Mouse (Mus musculus): ENCODE measurements around the gene Nxpe3. TPM values are rescaled to one million over a fixed set of nuclear protein-coding genes. Genes with fewer than 3 reads are reported as not detected.

The Nxpe3 gene
- 0.58 and 0.95 TPM in 2 replicates for polyA plus RNA-seq (2016; fragmentation: Nextera tagmentation; extraction: Ambion mirVana)

- peak within 1 kb of the TSS; percentile 89 for H3K27ac ChIP-seq
- under 1% methylated on average over 69 of the region's 74 CpGs for WGBS
These were observed at the start of gene Nxpe3 for GRCm38 (mm10) chr16:55894893-55895650. Gene Nxpe3 (minus strand): TSS chr16:55895285.

GRCm38 (mm10) chr16:55940781-55941180 is 45.7 kb upstream of the Nxpe3 start:
- Histone ChIP-seq H3K9me3 (no peaks in the 10 kb centered on the region), H3K4me3 (no peak overlapping the region), H3K4me1 (no peaks in the 10 kb centered on the region), H3K36me3 (no peaks in the 10 kb centered on the region), H3K27me3 (ENCODE audit: insufficient read depth, poor library complexity, severe bottlenecking) (no peaks in the 10 kb centered on the region), H3K27ac (no peak overlapping the region)
- DNase-seq (ENCODE audit: low spot score): no peak
- WGBS: 86% methylated on average over 4 of the region's 4 CpGs

More at GRCm38 (mm10) chr16:55894893-55895650, at the start of gene Nxpe3:
- Histone ChIP-seq H3K36me3 (peaks cover 4% of the 10 kb centered on the region; the same call in 1 of the 2 replicates), H3K4me3 (peak within 1 kb of the TSS; percentile 83), H3K27me3 (ENCODE audit: insufficient read depth, poor library complexity, severe bottlenecking) (no peaks in the 10 kb centered on the region), H3K4me1 (peaks cover 31% of the 10 kb centered on the region), H3K9me3 (no peaks in the 10 kb centered on the region)
- DNase-seq (ENCODE audit: low spot score): peak; percentile 96

- Histone ChIP-seq H3K27ac (no peak overlapping the region), H3K9me3 (no peaks in the 10 kb centered on the region), H3K4me1 (no peaks in the 10 kb centered on the region), H3K4me3 (no peak overlapping the region), H3K36me3 (no peaks in the 10 kb centered on the region), H3K27me3 (ENCODE audit: insufficient read depth, poor library complexity, severe bottlenecking) (no peaks in the 10 kb centered on the region)
- WGBS: 86% methylated on average over 6 of the region's 6 CpGs
- no peak for DNase-seq (ENCODE audit: low spot score)
These were observed 44.6 kb upstream of the Nxpe3 start for GRCm38 (mm10) chr16:55939703-55940102.

GRCm38 (mm10) chr16:55938761-55939160 is 43.7 kb upstream of the Nxpe3 start:
- H3K4me1 ChIP-seq: no peaks in the 10 kb centered on the region
- H3K27ac ChIP-seq: no peak overlapping the region
- H3K36me3 ChIP-seq: no peaks in the 10 kb centered on the region
- H3K27me3 ChIP-seq (ENCODE audit: insufficient read depth, poor library complexity, severe bottlenecking): no peaks in the 10 kb centered on the region
- WGBS: 84% methylated on average over 4 of the region's 4 CpGs
- H3K4me3 ChIP-seq: no peak overlapping the region
- DNase-seq (ENCODE audit: low spot score): no peak
- H3K9me3 ChIP-seq: no peaks in the 10 kb centered on the region

GRCm38 (mm10) chr16:55934453-55935037 is 39.5 kb upstream of the Nxpe3 start, which contains the start of gene Cep97:
Gene Cep97 (minus strand): TSS chr16:55934855.
- 0 out of 2 replicates have a peak, but pooled peaks cover 5% of the 10 kb centered on the region for H3K36me3 ChIP-seq
- no peaks in the 10 kb centered on the region for H3K9me3 ChIP-seq
- WGBS: under 1% methylated on average over 24 of the region's 24 CpGs
- 0 out of 2 replicates have a peak, but pooled peaks cover 3% of the 10 kb centered on the region for H3K4me1 ChIP-seq
- peak; percentile 98 for DNase-seq (ENCODE audit: low spot score)
- H3K27ac ChIP-seq: peak within 1 kb of the TSS; percentile 90
- peak within 1 kb of the TSS; percentile 83 for H3K4me3 ChIP-seq
- no peaks in the 10 kb centered on the region for H3K27me3 ChIP-seq (ENCODE audit: insufficient read depth, poor library complexity, severe bottlenecking)

- Histone ChIP-seq H3K9me3 (no peaks in the 10 kb centered on the region), H3K27ac (peak overlapping the region; percentile 90), H3K27me3 (ENCODE audit: insufficient read depth, poor library complexity, severe bottlenecking) (no peaks in the 10 kb centered on the region), H3K4me3 (peak overlapping the region; percentile 83), H3K36me3 (peaks cover 12% of the 10 kb centered on the region; the same call in 1 of the 2 replicates), H3K4me1 (0 out of 2 replicates have a peak, but pooled peaks cover 3% of the 10 kb centered on the region)
- no peak for DNase-seq (ENCODE audit: low spot score)
- WGBS: under 1% methylated on average over 32 of the region's 32 CpGs
These were observed 38.7 kb upstream of the Nxpe3 start for GRCm38 (mm10) chr16:55933681-55934343.

GRCm38 (mm10) chr16:55924010-55924409 is 28.9 kb upstream of the Nxpe3 start:
- H3K9me3 ChIP-seq: no peaks in the 10 kb centered on the region
- H3K27me3 ChIP-seq (ENCODE audit: insufficient read depth, poor library complexity, severe bottlenecking): no peaks in the 10 kb centered on the region
- H3K27ac ChIP-seq: no peak overlapping the region
- H3K4me3 ChIP-seq: no peak overlapping the region
- H3K4me1 ChIP-seq: no peaks in the 10 kb centered on the region
- H3K36me3 ChIP-seq: peaks cover 77% of the 10 kb centered on the region
- 90% methylated on average over 4 of the region's 4 CpGs for WGBS
- DNase-seq (ENCODE audit: low spot score): no peak

- Histone ChIP-seq H3K27me3 (ENCODE audit: insufficient read depth, poor library complexity, severe bottlenecking) (no peaks in the 10 kb centered on the region), H3K4me3 (no peak overlapping the region), H3K4me1 (no peaks in the 10 kb centered on the region), H3K9me3 (no peaks in the 10 kb centered on the region), H3K27ac (no peak overlapping the region), H3K36me3 (peaks cover 80% of the 10 kb centered on the region)
- 88% methylated on average over 10 of the region's 10 CpGs for WGBS
- DNase-seq (ENCODE audit: low spot score): no peak
These were observed 27.0 kb upstream of the Nxpe3 start for GRCm38 (mm10) chr16:55922079-55922478.

- no peaks in the 10 kb centered on the region for H3K4me1 ChIP-seq
- H3K27me3 ChIP-seq (ENCODE audit: insufficient read depth, poor library complexity, severe bottlenecking): no peaks in the 10 kb centered on the region
- H3K9me3 ChIP-seq: no peaks in the 10 kb centered on the region
- H3K27ac ChIP-seq: no peak overlapping the region
- no peak overlapping the region for H3K4me3 ChIP-seq
- 92% methylated on average over 7 of the region's 7 CpGs for WGBS
- peak; percentile 42 for DNase-seq (ENCODE audit: low spot score)
- peaks cover 77% of the 10 kb centered on the region for H3K36me3 ChIP-seq
These were observed 19.6 kb upstream of the Nxpe3 start for GRCm38 (mm10) chr16:55914716-55915115.

GRCm38 (mm10) chr16:55910208-55910793 is 15.2 kb upstream of the Nxpe3 start:
- Histone ChIP-seq H3K27ac (no peak overlapping the region), H3K4me1 (no peaks in the 10 kb centered on the region), H3K27me3 (ENCODE audit: insufficient read depth, poor library complexity, severe bottlenecking) (no peaks in the 10 kb centered on the region), H3K4me3 (no peak overlapping the region), H3K9me3 (no peaks in the 10 kb centered on the region), H3K36me3 (peaks cover 72% of the 10 kb centered on the region)
- no peak for DNase-seq (ENCODE audit: low spot score)
- WGBS: 91% methylated on average over 10 of the region's 10 CpGs

- no peak for DNase-seq (ENCODE audit: low spot score)
- Histone ChIP-seq H3K27me3 (ENCODE audit: insufficient read depth, poor library complexity, severe bottlenecking) (no peaks in the 10 kb centered on the region), H3K9me3 (no peaks in the 10 kb centered on the region), H3K27ac (no peak overlapping the region), H3K4me1 (no peaks in the 10 kb centered on the region), H3K4me3 (no peak overlapping the region), H3K36me3 (peaks cover 62% of the 10 kb centered on the region)
- 86% methylated on average over 5 of the region's 5 CpGs for WGBS
These were observed 12.0 kb upstream of the Nxpe3 start for GRCm38 (mm10) chr16:55906928-55907679.

- H3K27me3 ChIP-seq (ENCODE audit: insufficient read depth, poor library complexity, severe bottlenecking): no peaks in the 10 kb centered on the region
- H3K9me3 ChIP-seq: no peaks in the 10 kb centered on the region
- 89% methylated on average over 25 of the region's 25 CpGs for WGBS
- H3K36me3 ChIP-seq: peaks cover 50% of the 10 kb centered on the region
- H3K4me1 ChIP-seq: no peaks in the 10 kb centered on the region
- no peak overlapping the region for H3K27ac ChIP-seq
- no peak for DNase-seq (ENCODE audit: low spot score)
- no peak overlapping the region for H3K4me3 ChIP-seq
These were observed 10.3 kb upstream of the Nxpe3 start for GRCm38 (mm10) chr16:55905370-55905769.
